Mouse (Mus musculus) common myeloid progenitor, adult 5-6 weeks (primary cell): ENCODE data around the gene Snx27. TPM values are rescaled to one million over a fixed set of nuclear protein-coding genes. Genes with fewer than 3 reads are reported as not detected.

Experiments used
- ATAC-seq: replicated peaks from 2 replicates; pipeline ENCODE4 v1.8.0; 2016; ENCODE audit warnings: low read depth, mild to moderate bottlenecking, moderate TSS enrichment, inconsistent platforms; ENCODE audit not compliant: poor library complexity, severe bottlenecking
- total RNA-seq: library from RNA; stranded (forward); fragments of 200-1000, 187-1606 nt; gene quantifications from 2 replicates; pipeline ENCODE4 v1.2.3, GENCODE M21; 2017

Gene Snx27
- total RNA-seq, 1 experiment from 2014 or later, result 24.8 TPM

- ATAC-seq, result peak; percentile 26; the same call in 1 of the 2 replicates
Observed at GRCm38 (mm10) chr3:94479564-94479963, 103.0 kb downstream of the Snx27 start.

DNA sequence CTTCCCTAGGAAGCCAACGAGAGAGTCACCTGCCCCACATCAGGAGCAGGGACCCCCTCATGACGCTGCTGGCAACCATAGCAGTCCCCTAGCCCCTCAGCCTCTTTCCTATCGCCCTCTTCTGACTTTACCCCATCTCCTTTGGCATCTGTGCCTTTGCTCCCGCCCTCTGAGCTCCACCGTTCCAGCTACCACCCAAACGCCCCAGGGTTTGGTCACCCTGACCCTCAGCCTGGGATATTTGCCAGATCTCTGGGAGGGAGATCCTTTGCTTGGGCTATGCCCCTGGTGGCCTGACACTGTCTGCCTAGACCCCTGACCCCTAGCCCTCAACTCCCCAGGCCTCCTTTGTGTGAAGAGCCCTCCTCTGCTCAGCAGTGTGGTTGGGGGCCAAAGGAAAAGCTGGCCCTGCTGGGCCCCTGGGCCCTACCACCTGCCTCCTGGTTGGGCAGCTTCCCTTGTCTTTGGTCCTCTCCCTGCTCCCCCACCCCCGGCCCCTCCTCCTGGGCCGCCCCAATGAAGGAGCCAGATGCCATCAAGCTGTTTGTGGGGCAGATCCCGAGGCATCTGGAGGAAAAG, 103.8 kb downstream of the Snx27 start:
- ATAC-seq, result no peak

DNA sequence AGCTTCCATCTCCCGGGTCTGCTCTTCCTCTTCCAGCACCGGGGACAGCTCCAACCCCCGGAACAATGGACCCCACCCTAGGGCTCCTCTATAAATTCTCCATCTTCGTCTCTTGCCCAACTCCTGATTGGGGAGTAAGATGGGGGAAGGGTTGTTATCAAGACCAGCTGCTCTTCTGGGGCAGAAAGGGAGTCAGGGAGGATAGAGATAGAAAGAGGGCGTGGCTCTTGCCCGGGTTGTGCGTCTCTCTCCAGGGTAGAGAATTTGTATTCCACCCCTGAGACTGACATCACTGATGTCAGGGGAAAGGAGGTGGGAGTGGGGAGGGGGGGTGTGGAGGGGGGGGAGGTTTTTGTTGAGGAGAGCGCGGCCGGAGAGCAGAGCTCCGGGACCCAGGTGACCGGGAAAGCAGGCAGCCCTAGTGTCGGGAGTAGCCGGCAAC, 104.5 kb downstream of the Snx27 start, which contains the start of gene Celf3:
TSS of gene Celf3 (plus strand) at position 315 of the 442 bp plus-strand sequence.
- ATAC-seq, result peak; percentile 55

- ATAC-seq, result no peak
Observed at GRCm38 (mm10) chr3:94477444-94477843, 105.1 kb downstream of the Snx27 start.

GRCm38 (mm10) chr3:94476301-94477035, 106.0 kb downstream of the Snx27 start:
- no peak for ATAC-seq

GRCm38 (mm10) chr3:94473567-94474232, 108.8 kb downstream of the Snx27 start:
- ATAC-seq, result no peak

GRCm38 (mm10) chr3:94473115-94473505, 109.4 kb downstream of the Snx27 start:
- ATAC-seq, result no peak

DNA sequence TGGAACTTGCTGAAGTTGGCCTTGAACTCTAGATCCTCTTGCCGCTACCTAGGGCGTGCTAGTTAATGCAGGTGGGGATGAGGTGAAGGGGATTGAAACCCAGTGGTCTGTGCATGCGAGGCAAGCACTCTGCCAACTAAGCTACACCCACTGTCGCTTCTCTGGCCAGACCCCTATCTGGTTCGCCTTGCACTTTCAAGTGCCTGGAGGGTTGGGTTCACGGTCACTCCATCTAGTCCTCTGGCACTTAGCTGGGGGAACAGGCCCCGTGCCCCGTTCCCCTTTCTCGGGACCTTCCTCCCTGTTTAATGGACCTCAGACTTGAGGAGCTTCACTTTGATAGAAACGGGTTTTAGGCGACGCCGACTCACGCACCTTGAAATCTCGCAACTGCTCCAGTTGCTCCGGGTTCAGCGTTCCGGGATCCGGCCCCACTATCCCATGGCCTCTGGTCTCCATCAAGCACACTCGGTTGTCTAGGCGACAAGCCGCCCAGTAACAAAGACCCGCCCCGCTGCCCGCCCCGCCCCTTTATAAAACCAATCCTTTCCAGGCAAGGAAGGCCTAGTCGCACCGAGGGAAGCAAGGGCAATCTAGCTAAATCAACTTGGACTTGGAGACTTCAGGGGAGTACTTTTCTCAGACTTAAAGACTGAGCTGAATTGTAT, 109.9 kb downstream of the Snx27 start:
- ATAC-seq, result 0 out of 2 replicates have a peak, but pooled peaks have one; percentile 15

DNA sequence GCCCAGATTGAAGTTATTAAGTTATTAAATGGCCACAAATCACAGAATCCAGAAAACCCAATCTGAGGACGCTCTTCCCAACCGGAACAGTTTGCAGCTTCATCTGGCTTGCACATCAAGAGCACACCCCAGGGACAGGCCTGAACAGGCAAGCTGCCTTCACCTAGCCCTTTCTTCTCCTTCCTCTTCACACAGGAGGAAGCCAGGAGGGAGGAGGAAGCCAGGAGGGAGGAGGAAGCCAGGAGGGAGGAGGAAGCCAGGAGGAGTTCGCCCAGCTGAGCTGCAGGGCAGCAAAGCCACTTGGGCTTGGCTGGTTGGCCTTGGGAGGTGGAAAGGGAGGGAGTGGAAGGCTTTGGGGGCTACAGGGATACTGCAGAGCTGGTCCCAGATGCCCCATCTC, 113.6 kb downstream of the Snx27 start:
- ATAC-seq, result no peak

DNA sequence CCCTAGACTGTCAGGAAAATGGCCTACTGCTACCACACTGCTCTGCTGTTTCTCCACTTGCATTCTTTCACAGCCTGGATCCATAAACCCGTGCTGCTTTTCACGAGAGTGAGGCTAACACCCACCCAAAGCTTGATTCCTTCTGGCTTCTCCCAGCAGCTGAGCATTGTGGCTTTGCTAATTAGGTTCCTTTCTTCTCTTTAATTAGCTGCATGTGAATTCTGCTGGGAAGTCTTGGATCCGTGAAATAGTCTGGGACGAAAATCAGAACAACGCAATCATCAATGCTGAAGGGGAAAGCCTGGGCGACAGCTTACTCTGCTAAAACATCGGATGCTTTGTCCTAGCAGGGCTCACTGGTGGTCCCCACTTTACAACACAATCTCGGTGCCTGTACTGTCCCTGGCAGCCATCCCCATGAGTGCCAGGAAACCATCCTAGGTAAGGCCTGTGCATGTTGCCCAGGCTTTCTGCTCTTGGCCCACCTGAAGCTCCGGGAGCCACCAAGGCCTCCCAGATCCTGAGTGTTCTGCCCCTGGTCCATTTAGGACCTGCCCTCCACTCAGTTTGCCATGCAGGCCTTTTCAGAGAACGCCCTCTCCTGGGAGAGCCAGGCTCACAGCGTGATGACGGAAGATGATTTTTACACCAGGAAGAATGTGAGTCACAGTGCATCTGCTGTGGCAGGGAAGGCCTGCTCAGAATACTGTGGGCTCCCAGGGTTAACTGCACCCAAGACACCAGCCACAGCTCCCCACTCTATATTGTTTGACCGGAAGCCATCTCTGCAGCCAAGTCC, 116.7 kb downstream of the Snx27 start:
- no peak for ATAC-seq

DNA sequence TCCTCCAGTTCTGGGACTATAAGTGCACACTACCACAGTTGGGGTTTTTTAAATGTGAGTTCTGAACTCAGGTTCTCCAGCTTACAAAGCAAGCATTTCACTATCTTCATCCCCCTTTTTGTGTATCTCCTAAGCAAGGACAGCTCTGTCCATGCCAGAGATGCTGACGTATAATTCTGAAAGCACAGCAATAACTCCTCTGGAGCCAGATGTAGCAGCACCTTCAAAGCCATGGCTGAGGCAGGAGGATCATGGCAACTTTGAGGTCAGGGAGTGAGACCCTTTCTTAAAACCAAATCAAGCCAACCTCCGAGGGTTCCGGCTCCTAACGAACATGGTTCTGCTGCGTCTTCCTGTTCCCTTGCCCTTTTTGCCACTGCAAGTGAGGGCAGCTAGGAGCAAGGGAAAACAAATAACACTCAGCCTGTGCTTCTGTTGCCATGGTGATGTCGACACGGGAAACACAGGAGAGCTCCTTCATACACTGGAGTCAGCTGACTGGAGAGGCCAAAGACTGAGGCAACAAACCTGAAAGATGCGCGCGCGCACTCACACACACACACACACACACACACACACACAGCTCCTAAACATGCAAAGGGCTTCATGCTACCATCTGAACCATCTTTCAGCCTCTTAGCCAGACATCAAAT, 118.5 kb downstream of the Snx27 start:
- no peak for ATAC-seq

GRCm38 (mm10) chr3:94459834-94460233, 122.7 kb downstream of the Snx27 start:
- no peak for ATAC-seq

GRCm38 (mm10) chr3:94457055-94457454, 125.5 kb downstream of the Snx27 start:
- ATAC-seq, result no peak

- peak; percentile 99 for ATAC-seq
Observed at GRCm38 (mm10) chr3:94456529-94457000, 126.0 kb downstream of the Snx27 start.

DNA sequence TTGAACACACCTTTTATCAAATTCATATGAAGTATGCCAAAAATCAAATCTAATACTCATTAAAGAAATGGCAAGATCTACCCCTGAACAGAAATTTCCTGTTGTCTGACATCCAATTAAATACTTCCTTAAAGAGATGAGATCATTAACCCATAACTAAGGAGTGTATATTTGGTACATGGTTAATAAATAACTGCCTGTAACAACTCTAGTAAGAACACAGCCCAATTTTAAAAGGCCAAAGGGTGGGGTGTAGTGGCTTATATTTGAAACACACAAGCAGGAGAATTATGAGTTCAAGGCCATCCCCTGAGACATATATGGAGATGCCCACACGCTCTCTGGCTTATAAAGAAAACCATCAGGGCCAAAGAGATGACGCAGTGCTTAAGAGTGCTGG, 133.1 kb downstream of the Snx27 start:
- ATAC-seq, result no peak
